Mouse (Mus musculus) kidney, adult 18-20 months (tissue): ENCODE data around the gene Olfr1275.

Source experiments
- DNase-seq: peaks from one replicate; pipeline ENCODE4 v3.0.0; 2021

The Olfr1275 gene

GRCm38 (mm10) chr2:111235186-111235585 is at the start of gene Olfr1275:
Gene Olfr1275 (minus strand): TSS chr2:111235286.
- no peak for DNase-seq

DNA sequence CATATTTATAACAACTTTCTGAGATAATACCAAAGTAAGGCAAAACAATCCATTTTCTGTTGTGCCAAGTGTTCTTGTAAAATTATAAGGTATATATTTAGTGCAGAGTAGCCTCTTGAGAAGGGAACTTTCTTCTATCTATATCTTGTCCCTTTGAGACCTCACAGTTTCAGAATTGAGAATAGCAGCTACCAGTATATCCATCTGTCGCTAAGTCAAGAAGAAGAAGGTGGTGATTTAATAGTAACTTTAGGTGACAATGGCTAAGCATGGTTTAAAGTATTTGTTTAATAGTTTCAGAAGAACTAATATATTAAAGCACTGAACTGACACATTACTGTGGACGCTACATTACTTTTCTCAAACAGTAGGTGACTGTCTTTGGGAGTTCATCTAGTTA is 38.9 kb upstream of the Olfr1275 start, which contains the start of gene Olfr1277:
TSS of gene Olfr1277 (minus strand) at position 101 of the 400 bp plus-strand sequence.
- no peak for DNase-seq

DNA sequence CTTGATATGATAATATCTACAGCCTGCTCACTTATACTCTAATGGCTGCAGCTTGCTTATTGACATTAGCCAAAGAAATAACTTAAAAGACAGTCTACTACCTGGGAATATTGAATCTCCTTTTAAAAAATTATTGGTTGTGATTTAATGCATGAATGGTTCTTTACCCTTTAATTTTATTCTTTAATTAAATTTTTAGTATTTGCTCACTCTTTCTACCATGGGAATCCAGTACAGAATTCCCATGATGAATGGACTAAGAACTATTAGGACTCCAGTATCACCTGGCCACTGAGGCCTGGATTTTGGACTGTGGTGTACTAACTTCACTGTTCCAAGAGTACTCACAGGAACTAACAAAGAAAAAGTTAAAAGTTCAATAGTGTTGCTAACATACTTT is 19.1 kb upstream of the Olfr1275 start, which contains the start of gene Olfr1276:
TSS of gene Olfr1276 (plus strand) at position 301 of the 400 bp plus-strand sequence.
- DNase-seq = no peak

DNA sequence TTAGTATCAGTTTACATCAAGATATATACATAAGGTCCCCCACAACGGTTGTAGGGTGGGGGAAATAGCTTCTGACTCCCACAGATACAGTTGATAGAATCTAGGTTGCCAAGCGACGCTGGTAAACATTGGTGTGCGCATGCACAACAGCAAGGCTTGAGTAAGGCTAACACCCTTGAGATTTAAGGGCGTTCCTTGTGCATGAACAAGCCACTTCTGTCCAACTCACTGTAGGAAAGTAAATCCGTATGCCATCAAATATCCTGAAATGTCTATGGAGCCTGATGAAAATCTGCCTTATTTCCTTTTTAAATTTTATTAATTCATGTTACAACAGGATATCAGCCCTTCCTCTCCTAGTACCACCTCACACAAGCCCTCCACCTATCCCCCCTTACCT is 5.6 kb downstream of the Olfr1275 start, which contains the start of gene 4930430A15Rik:
TSS of gene 4930430A15Rik (minus strand) at position 101 of the 400 bp plus-strand sequence.
- DNase-seq = no peak

GRCm38 (mm10) chr2:111182068-111182467 is 53.0 kb downstream of the Olfr1275 start:
- no peak for DNase-seq
